Mouse (Mus musculus) fibroblast of lung, adult 2 months (primary cell): Measurements from ENCODE around the gene Synpo2.
A peak's percentile ranks its signal among the peaks of the same experiment; 100 is the strongest.
"Not testable (repeated sequence)": the region's sequence is repeated elsewhere in the genome, so short reads cannot be mapped to it uniquely, and the experiment has no call there.

Source experiments
- DNase-seq: peaks from one replicate; pipeline ENCODE4 v3.0.0-alpha.2; 2011; ENCODE audit warnings: low read depth

The Synpo2 gene

DNA sequence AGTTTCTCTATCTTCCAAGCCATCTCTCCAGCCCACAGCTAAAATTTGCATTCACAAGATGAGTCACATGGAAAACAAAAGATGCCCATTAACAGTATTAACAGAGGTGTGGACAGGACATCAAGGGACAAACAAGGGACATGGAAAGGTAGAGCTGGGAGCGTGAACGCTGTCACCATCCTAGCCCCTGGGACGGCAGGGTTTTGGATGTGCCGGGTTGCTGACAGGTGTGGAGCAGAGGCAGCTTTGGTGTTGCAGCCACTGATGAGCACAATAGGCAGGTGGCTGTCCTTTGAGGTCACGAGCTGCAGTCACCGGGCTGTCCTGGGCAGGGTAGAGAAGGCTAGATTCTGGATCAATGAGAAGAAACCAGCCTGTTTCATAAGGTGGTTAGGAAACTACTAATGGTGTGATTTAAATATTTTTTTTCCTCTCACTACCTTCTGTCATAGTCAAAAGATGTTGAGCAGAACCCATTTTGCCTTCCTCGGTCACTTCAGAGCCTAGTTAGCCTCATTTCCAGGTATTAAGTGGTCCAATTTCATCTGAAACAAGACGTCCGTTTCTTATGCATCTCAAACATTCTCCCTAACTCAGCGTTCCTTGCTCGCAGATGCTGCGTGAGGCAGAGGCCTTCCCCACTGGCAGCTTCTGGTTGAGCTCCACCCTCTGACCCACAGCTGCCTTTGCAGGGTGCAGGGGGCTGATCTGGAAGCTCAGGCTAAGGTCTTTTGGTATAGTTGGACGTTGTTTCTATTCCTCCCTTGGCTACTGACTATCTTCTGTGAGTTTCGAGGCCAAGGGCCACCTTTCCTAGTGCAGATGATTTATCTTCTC, 105.4 kb downstream of the Synpo2 start:
- DNase-seq, result no peak

GRCm38 (mm10) chr3:123128781-123129180, 107.2 kb downstream of the Synpo2 start:
- DNase-seq, result peak; percentile 100

DNA sequence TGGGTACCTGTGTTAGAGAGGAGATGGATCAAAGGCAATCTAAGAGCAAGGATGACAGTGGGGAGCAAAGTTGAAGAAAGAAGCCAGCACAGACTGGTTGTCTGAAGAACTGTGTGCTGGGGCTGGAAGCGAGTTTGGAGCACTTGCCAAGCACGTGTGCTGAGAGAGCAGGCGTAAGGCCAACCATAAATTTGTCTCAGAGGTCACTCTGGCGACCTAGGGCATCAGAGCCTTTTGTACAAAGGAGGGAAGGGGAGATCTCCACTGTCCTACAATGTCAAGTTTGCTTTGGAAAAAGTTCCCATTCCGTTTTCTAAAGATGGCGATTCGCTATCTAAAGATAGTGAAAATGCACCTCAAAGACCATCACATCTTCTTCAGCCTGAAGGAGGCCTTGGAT, 107.9 kb downstream of the Synpo2 start:
- DNase-seq, result no peak

GRCm38 (mm10) chr3:123126741-123127140, 109.2 kb downstream of the Synpo2 start:
- DNase-seq, result not testable (repeated sequence)

DNA sequence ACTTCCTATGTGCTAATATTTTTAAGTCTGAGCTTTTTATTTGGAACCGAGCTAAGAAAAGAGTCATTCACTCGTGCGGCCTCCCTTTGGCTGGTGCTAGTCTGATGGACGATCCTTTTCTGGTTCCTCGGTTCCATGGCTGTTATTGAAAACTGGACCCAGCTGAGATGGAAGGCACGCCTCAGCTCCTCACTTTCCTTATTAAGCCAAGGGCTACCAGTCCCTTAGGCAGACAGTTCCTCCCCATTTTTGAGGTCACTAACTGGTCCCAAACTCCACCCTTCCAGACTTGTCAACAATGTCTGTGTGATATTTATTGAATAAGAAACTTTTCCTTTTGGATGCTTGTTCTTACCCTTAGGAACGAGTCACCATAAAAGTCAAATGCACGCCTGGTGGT, 112.1 kb downstream of the Synpo2 start:
- DNase-seq, result peak; percentile 88

- DNase-seq, result no peak
Observed at GRCm38 (mm10) chr3:123122151-123123030, 113.6 kb downstream of the Synpo2 start.

DNA sequence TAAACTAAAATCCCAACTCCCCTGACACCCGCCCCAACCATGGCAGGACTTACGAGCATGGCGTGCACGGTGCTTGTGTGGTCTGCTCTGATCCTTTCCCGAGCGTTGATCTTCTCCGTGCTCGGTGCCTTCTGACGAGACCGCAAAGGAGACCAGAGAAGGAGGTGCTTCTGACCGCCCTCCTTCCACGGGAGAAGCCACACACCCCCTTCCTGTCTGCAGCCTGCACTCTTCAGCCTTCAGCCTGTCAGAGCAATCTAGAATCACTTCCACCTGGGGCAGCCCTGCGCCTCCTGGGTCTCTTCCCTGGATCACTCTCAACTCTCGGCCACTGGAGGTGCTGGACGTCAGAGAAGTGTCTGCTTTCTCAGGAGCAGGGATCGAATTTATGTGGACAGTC, 119.0 kb downstream of the Synpo2 start:
- no peak for DNase-seq

- DNase-seq, result no peak
Observed at GRCm38 (mm10) chr3:123115770-123116527, 120.0 kb downstream of the Synpo2 start.

- no peak for DNase-seq
Observed at GRCm38 (mm10) chr3:123114001-123114635, 121.8 kb downstream of the Synpo2 start.

- DNase-seq, result no peak
Observed at GRCm38 (mm10) chr3:123112781-123113180, 123.2 kb downstream of the Synpo2 start.

GRCm38 (mm10) chr3:123111071-123111711, 124.8 kb downstream of the Synpo2 start:
- no peak for DNase-seq

DNA sequence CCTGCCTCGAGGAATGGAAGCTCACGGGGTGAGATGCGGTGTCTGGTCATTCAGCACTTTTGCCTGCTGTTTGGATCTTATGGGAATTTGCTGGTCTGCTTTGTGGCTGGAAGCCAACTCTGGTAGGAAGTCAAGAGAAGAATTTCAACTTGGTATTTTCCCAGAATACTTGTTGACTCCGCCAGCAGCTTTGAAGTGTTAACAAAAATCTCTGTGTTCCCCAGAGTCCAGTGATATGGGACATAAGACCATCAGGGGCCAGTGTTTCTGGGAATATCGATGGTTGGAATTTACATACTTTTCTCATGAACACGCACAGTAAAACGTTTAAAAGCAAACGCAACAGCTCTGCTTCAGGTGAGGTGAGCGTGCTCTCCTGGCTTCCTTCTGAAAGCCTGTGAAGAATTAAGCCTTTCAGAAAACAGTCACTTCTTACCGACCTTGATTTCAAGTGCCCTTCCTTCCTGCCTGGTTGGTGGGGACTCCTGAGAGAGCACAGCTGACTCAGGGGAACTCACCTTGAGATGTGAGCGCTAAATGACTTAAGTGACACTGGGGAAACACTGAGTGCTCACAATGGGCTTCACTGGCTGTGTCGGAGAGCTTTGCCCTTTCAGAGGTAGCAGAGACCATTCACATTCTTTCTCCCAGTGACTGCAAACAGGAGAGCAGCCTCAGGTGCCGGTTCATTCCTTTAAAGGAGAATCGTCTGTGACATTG, 128.0 kb downstream of the Synpo2 start:
- no peak for DNase-seq

DNA sequence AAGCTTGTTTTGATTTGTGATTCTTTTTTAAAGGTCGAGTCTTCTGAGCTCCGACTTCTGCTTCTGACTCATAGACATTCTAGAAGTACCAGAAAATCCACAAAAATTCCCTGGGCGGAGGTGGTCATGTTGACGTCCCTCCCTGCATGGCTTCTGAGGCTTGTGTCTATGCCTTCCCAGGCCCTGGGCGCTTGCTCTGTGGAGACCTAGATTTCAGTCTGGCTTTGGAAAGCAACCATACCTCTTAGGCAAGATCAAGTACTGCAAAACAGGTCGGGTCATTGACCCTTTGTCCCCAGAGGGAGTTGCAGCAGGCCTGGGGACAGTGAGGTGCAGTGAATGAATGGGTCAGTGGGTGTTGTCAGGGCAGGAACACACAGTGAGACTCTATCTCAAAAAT, 131.6 kb downstream of the Synpo2 start:
- DNase-seq, result peak; percentile 92

DNA sequence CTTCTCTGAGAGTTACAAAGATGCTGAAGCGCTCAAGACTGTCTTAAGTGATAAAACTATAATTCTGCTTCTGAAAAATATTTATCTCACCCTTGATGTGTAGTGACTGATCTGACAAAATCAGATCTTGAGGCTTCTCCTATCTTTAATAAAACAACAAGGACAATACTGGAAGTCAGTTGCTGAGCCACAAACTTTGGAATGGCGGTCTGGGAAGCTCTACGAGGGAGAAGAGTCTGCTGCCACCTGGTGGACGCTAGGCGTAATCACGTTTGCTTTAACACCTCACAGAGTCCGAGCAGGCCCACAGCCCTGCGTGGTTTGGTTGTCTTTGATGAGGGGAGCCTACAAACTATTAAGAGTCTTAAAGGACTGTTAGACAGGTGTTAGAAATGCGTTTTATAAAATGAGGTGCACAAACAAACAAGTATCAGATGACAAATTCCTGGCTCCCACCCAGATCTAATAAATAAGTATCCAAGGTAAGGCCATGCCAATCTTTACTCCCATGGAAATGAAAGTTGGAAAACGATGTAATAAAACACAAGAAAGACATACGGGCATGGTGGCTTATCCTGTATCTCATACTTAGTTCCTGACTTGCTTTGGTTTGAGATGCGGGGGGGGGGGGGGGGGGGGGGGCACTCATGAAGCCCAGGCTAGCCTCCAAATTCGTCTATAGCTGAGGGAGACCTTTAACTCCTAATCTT, 132.6 kb downstream of the Synpo2 start:
- DNase-seq, result peak; percentile 67

DNA sequence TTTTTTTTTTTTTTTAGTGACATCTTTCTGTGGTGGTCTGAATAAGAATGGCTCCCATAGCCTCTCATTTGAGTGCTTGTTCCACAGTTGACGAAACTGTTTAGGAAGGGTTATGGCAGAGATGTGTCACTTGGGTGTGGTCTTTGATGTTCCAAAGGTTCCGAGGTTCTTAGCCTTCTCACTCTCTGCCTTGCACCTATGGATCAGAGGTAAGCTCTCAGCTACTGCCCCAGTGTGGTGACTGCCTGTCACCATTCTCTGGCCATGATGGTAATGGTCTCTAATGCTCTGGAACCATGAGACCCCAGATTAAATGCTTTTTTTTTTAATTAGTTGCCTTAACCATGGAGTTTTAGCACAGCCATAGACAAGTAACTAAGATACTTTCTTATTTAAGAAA, 134.2 kb downstream of the Synpo2 start:
- no peak for DNase-seq

DNA sequence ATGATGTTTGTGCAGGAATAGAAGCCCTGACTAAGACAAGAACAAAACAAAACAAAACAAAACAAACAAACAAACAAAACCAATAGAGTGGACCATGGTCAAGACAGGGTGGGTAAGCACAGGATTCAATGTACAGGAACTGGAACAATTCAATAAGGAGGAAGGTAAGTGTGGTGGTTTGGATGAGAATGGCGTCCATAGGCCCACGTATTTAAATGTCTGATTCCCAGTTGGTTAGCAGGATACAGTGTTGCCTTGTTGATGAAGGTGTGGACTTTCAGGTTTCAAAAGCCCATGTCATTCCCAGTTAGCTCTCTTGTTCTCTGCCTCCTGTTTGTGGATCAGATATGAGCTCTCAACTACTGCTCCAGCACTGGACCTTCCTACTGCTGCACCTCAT, 140.8 kb downstream of the Synpo2 start:
- no peak for DNase-seq

DNA sequence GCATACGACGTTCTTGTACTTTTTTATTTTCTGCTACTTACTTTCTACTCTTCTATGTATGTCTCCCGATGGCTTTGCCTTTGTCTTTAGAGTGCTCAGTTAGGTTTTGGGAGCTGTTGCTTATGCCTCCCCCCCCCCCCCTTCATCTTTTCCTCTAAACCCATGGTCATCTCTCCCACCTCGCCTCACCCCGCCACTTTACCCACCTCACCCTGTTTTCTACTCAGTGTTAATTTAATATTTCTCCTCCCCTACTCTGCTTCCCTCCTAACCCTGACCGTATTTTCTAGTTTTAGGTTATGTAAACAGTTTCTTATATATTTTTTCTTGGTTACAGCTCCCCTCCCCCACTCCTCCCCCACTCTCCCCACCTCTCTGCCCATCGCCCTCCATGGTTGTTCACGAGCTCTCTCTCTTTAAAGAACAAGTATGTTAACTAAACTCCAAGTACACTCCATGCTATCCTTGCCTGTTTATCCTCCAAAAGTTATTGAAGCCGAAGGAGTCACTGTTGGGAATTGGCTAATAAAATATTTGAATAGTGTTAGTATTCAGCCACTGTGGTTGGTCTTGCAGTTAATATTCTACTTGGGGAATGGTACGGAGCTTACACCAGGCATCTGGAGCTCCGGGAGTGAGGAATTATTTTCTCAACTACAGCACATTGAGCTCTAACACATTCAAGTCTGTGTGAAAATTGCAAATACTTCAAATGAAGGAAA, 142.1 kb downstream of the Synpo2 start:
- DNase-seq, result no peak

DNA sequence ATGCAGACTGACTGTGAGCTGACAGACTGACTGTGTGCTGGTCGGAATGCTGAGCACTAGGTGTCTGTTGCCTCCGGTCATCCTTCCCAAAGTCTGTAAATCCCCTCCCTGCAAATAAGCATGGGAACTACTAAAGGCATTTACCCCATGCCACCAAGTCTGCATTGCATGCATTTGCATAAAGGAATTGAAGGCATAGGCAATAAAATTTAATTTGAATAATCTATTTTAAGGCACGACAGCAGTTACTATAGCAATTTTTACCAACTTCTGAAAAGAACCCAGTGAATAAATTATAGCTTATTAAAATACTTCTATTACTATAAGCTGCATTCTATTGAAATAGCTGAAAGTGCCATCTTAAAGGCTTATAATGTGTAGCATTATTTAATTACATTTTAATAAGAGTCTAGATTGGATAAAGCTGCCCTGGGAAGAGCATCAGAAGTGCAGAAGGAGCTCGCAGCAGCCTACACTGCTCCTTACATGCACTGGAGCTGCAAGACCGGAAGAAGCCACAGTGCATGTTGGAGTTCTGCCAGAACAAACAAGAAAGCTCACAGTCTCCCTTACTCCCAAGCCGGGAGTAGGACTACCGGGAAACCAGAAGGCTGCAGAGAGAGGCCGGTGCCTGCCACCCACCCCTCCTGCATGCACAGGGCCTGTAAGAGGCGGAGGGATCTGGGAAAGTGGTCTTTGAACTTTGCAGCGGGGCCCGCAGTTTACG, 142.9 kb downstream of the Synpo2 start:
- DNase-seq, result no peak

DNA sequence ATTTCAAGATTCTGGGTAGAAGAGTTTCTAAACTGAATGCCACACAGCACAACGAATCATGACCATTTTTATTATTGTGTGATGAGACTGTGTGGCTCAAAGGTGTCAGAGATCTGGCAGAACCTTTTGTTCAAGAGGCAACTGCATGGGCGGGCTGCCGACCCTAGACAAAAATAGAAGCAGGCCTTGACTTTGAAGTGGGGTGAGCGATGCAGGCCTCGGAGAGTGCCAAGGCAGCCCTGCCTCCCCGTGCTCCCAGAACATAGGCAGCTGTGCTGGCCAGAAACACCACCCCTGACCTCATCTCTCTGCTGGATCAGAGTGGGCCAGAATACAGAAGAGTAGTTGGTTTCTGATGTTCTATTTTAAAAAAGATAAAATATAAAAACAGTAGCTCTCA, 143.5 kb downstream of the Synpo2 start:
- DNase-seq, result no peak
